Mouse (Mus musculus): ENCODE results near the gene Mrs2.

DNA sequence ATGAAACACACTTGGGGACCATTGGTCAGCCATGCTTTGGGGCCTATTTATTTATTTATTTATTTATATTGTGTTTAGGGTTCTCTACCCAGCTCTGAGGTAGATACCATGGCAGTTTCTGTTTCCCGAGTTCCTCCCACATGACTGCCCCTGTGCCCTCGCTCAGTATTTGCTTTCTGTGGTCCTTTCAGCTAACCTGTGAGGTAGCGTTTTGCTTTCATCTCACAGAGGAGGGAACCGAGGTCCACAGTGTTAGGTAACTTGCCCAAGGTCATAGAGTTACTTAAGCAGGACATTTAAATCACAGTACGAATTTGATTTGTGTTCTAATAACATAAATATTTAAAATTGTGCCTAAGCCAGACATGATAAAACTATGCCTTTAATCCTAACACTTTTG is 73.0 kb downstream of the Mrs2 start:
- TF ChIP-seq CTCF (conservative IDR thresholded peaks at IDR 0.05; ENCODE audit: low read length) (no peak), NANOG (IDR thresholded peaks at IDR 0.05; ENCODE audit: borderline replicate concordance, low read length) (no peak)

Data from E14TG2a.4 (cell line).